Mouse (Mus musculus) intestine, postnatal 0 days (tissue): Measurements from ENCODE around the gene Entpd7. TPM values are rescaled to one million over a fixed set of nuclear protein-coding genes. Genes with fewer than 3 reads are reported as not detected.
A peak's percentile ranks its signal among the peaks of the same experiment; 100 is the strongest.

Source experiments
- ATAC-seq: fragments of 200-750 bp; cut with Nextera tagmentation; 2 replicates; pipeline ENCODE4 v1.8.0; 2017; ENCODE audit warnings: mild to moderate bottlenecking, moderate TSS enrichment, moderate library complexity
- H3K27ac ChIP-seq: fragments of 300-500 bp; sonication (generic); 2 replicates; pipeline ENCODE4 v1.5.1; 2014; ENCODE audit warnings: mild to moderate bottlenecking, low read depth, low read length, moderate library complexity
- H3K27me3 ChIP-seq: fragments of 300-500 bp; sonication (generic); replicated peaks from 2 replicates; pipeline ENCODE4 v1.6.1; 2014; ENCODE audit warnings: low read length, mixed read lengths; ENCODE audit not compliant: control insufficient read depth, insufficient read depth
- H3K36me3 ChIP-seq: fragments of 300-500 bp; sonication (generic); 2 replicates; pipeline ENCODE4 v1.6.1; 2014; ENCODE audit warnings: mild to moderate bottlenecking, moderate library complexity; ENCODE audit not compliant: control insufficient read depth, insufficient read depth
- H3K4me1 ChIP-seq: fragments of 300-500 bp; sonication (generic); replicated peaks from 2 replicates; pipeline ENCODE4 v1.6.1; 2014; ENCODE audit warnings: antibody characterized with exemption, low read length, mixed read lengths; ENCODE audit not compliant: control insufficient read depth, insufficient read depth
- H3K4me2 ChIP-seq: fragments of 300-500 bp; sonication (generic); replicated peaks from 2 replicates; pipeline ENCODE4 v1.6.1; 2014; ENCODE audit warnings: low read depth, mild to moderate bottlenecking, moderate library complexity
- H3K4me3 ChIP-seq: fragments of 300-500 bp; sonication (generic); 2 replicates; pipeline ENCODE4 v1.5.1; 2014; ENCODE audit warnings: low read depth, low read length
- H3K9ac ChIP-seq: fragments of 300-500 bp; sonication (generic); 2 replicates; pipeline ENCODE4 v1.6.1; 2014; ENCODE audit warnings: mild to moderate bottlenecking, low read depth, low read length
- H3K9me3 ChIP-seq: fragments of 300-500 bp; sonication (generic); 2 replicates; pipeline ENCODE4 v1.6.1; 2016; ENCODE audit warnings: mixed run types; ENCODE audit not compliant: control insufficient read depth
- CTCF ChIP-seq: sonication (generic); IDR thresholded peaks from 2 replicates; pipeline ENCODE4 v1.5.1; 2016; ENCODE audit warnings: low read depth, mild to moderate bottlenecking, control low read depth, antibody characterized with exemption, moderate library complexity
- WGBS: fragments of 180-500 bp; shearing (Covaris S2); extraction: QIAGEN DNeasy Blood & Tissue Kit; methylation state at CpG from one replicate; pipeline ENCODE4 v1.1.7; 2014; 5-methylcytosine and 5-hydroxymethylcytosine counted together
- polyA plus RNA-seq: library from polyadenylated mRNA; unstranded; fragments of >200 nt; fragmentation: Nextera tagmentation; extraction: Ambion mirVana; gene quantifications from 2 replicates; pipeline ENCODE4 v1.2.1, GENCODE M21; 2015

Gene Entpd7
- polyA plus RNA-seq, 1 experiment from 2014 or later = 65.2 TPM

DNA sequence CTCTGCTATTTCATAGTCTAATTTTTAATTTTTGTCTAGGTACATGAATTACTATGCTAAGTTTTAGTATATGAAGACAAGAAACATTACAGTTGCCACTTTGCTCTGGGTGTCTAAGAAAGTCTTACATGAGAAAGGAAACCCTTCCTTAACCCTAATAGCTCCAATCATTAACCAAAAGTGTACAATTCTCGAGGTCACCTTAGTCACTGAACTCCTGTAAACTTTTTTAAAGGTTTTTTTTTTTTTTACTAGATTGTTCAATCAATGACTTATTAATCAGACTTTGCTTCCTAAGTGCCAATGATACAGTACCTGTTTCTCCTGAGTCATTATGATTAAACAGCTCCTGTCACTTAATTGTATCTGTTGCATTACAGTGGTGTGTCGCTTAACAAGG is 87.8 kb downstream of the Entpd7 start:
- Histone ChIP-seq H3K27ac (peak overlapping the region; percentile 62; the same call in 1 of the 2 replicates), H3K4me2 (no peak overlapping the region), H3K9ac (no peak overlapping the region), H3K4me3 (no peak overlapping the region), H3K27me3 (no peaks in the 10 kb centered on the region), H3K36me3 (no peaks in the 10 kb centered on the region), H3K4me1 (no peaks in the 10 kb centered on the region), H3K9me3 (no peaks in the 10 kb centered on the region)
- peak; percentile 64 for ATAC-seq
- TF ChIP-seq CTCF = no peak
- WGBS = 36% methylated on average over 2 of the region's 2 CpGs

DNA sequence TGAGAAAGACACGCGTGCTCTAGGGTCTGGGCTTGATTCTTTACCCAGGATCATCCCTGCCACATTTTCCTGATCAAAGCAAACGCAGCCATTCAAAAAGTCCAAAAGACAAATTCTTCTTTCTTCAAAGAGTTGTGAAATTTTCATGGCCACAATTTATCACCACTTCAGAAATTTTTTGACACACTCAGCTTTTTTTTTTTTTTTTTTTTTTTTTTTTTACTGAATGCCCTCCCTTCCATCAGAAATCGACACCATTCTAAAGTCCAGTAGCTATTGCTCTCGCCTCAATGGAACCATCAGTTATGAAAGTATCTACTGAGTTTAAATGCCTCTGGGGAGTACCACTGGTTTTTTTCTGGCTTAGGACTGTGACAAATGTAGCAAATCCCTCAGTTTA is 90.9 kb downstream of the Entpd7 start:
- Histone ChIP-seq H3K4me3 (no peak overlapping the region), H3K36me3 (no peaks in the 10 kb centered on the region), H3K9me3 (no peaks in the 10 kb centered on the region), H3K27me3 (no peaks in the 10 kb centered on the region), H3K4me2 (no peak overlapping the region), H3K27ac (peak overlapping the region; percentile 70; the same call in 1 of the 2 replicates), H3K9ac (no peak overlapping the region), H3K4me1 (no peaks in the 10 kb centered on the region)
- ATAC-seq = no peak
- TF ChIP-seq CTCF = no peak
- 37% methylated on average over 5 of the region's 5 CpGs for WGBS

DNA sequence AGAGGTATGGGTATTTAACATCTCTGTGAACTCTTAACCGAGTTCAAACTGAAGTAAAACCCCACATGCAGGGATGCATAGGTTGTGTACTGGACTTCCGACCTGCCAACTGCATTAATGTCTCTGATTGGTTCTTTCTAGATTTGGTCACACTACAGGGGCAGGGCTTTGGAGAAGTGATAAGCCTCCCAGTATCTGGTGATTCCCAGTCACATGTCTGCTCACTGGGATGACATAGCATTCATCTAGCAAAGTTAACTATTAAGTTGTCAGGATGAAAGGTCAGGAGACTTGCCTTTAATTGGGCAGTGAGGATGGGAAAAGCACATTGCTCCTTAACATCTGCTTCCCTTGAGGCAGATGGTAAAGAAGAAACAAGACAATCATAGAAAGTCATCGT is 92.5 kb downstream of the Entpd7 start, which contains the start of gene Abcc2:
TSS of gene Abcc2 (plus strand) at position 213 of the 400 bp plus-strand sequence.
- ATAC-seq = peak; percentile 92
- Histone ChIP-seq H3K27me3 (no peaks in the 10 kb centered on the region), H3K9me3 (no peaks in the 10 kb centered on the region), H3K27ac (peak within 1 kb of the TSS; percentile 73), H3K4me3 (peak within 1 kb of the TSS; percentile 41), H3K9ac (peak within 1 kb of the TSS; percentile 58), H3K4me1 (no peaks in the 10 kb centered on the region), H3K36me3 (no peaks in the 10 kb centered on the region), H3K4me2 (peak within 1 kb of the TSS; percentile 45)
- no peak for TF ChIP-seq CTCF
- WGBS = 45% methylated on average over 3 of the region's 3 CpGs

Other genes with a start within 250 kb of the Entpd7 start
- gene Cnnm1, start 249.2 kb upstream of the Entpd7 start, polyA plus RNA-seq = 5.4 and 5.5 TPM in 2 replicates
- gene Got1, start 165.1 kb upstream of the Entpd7 start, polyA plus RNA-seq = 82.3 and 85.0 TPM in 2 replicates
- 54.3 and 56.9 TPM in 2 replicates for gene Nkx2-3, start 77.3 kb upstream of the Entpd7 start, polyA plus RNA-seq
- 20.6 and 20.7 TPM in 2 replicates for gene Slc25a28, start 14.8 kb upstream of the Entpd7 start, polyA plus RNA-seq
- gene Cutc, start 63.3 kb downstream of the Entpd7 start, polyA plus RNA-seq = 21.2 and 23.2 TPM in 2 replicates
- 15.3 and 16.8 TPM in 2 replicates for gene Cox15, start 63.3 kb downstream of the Entpd7 start, polyA plus RNA-seq
- gene Abcc2, start 92.5 kb downstream of the Entpd7 start, polyA plus RNA-seq = 90.5 and 129 TPM in 2 replicates